Mouse (Mus musculus) adrenal gland, postnatal 4 days (tissue): Measurements from ENCODE around the gene Plcb2. TPM values are rescaled to one million over a fixed set of nuclear protein-coding genes. Genes with fewer than 3 reads are reported as not detected.

Experiments used
- DNase-seq, 2 experiments: peaks; one replicate each; pipeline ENCODE4 v3.0.0; 2021 to 2022; ENCODE audit warnings: low spot score in 2 of 2, mixed read lengths in 2 of 2
- total RNA-seq, 2 experiments: library from RNA; stranded (reverse); gene quantifications; 2 replicates each; pipeline ENCODE4 v1.2.3; 2021

The Plcb2 gene
- total RNA-seq, 2 experiments from 2014 or later = 2.2 to 2.7 TPM

DNA sequence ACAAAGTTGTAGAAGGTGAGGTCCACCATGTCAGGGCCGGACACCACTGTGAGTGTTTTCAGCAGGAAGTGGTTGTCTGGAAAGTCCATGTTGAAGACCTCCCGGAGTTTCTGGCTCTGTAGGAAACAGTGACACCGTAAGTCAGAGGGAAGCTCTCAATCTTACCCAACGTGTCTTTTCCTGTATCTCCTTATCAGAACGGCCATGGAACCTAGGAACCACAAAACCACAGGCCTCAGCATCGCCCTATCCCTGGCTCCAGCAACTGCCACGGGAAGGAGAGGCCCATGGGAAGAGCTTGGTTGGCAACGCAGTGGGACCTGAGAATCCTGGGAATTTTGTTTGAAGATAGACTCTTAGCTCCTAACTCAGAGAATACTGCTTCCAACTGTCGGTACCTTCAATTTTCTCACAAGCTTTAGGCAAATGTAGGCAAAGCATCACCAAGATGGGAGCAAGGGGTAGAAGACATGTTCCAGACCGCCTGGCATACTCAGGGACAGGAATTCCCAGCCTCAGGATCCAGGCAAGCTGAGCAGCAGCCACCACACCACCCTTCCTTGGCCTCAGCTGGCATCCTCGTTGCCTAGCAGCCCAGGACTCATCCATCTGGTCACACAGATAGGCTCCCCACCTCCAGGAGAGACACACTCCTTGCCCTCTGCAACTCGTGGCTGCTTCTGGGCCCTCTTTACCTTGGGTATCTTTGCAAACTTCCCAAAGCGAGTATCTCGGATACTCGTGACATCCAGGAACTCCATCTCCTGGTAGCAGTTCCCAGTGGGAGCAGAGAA, 4.3 kb downstream of the Plcb2 start:
- no peak for DNase-seq

GRCm38 (mm10) chr2:118716677-118717076, 11.6 kb downstream of the Plcb2 start:
- no peak for DNase-seq

- no peak for DNase-seq
These were observed 14.0 kb downstream of the Plcb2 start for GRCm38 (mm10) chr2:118714230-118714629.

DNA sequence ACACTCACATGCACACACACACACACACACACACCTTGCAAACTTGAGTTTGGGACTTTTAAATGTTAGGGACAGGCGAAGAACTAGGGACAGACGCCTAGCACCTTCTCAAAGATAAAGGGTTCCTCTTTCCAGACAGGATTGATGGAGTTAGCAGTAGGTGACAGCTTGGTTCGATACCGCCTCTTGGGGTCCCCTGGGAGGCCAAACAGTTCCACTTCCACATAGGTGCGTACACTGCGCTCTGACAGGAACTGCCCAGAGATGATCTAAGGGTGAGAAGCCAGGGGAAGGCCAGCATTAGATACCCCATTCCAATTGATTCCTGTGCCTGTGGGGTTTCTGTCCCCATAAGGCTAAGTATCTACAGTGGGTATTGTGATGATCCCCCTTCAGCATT, 14.6 kb downstream of the Plcb2 start:
- no peak for DNase-seq

DNA sequence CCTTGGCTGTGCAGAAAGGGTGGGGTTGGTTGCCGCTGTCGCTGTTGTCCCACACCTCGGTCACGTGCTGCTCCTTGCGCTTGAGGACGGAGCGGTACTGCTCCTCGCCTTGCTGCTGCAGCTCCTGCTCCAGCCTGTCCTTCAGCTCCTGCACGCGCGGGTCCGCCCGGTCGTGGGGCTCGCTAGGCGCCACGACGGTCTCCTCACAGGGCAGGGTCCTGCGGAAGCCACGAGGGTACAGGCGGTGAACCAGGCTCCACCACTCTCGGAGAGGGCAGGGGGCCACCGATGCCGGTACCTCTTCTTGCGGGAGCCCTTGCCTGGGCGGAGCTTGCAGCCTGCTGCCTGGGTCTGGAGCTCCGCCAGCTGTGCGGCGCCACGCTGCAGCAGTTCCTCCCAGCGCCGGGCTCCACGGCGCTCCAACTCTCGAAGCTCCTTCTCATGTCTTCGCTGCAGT, 17.2 kb downstream of the Plcb2 start:
- DNase-seq = no peak

DNA sequence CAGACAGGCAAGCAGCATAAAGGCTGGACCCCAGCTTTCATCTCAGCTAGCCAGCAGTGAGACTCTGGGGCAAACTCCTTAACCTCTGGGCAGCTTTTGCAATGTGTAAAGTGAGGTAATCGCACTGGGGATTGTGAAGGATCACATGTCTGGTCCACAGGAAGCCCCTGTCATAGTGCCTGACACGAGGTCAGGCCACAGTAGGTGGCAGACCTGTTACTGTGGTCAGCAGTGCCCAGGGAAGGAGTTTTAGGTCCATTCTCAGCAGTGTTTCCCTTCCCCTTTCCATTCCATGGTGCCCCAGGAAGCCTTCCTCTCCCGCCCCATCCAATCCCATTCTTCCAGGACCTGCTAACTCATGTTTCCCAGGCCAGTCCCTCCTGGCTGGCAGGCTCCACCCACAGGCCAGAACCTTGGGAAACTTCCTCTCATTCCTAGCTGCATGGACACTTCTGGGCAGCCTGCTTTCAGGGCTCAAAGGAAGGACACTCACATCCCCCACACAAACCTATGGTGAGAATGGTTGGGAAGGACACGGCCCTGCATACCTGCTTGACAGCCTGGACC, 18.5 kb downstream of the Plcb2 start:
- no peak for DNase-seq

GRCm38 (mm10) chr2:118708472-118708871, 19.8 kb downstream of the Plcb2 start:
- DNase-seq = no peak

DNA sequence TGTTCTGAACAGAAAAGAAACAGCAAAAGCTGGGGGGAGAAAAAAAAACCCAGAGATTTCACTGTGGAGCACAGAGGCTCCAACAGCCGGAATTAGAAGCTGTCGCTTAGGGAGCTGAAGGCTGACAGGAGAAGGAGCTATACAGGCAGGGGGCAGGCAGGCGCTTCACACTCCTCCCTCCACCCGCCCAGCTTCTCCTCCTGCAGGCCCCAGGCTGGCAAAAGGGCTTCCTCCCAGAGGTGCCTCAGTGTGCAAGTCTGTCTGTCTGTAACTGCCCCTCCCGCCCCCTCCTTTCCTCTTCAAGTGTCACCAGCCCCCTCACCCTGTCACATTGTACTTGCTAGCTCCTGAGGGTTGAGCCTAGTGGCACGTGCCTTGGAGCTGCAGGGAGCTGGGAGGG, 21.8 kb downstream of the Plcb2 start:
- no peak for DNase-seq

DNA sequence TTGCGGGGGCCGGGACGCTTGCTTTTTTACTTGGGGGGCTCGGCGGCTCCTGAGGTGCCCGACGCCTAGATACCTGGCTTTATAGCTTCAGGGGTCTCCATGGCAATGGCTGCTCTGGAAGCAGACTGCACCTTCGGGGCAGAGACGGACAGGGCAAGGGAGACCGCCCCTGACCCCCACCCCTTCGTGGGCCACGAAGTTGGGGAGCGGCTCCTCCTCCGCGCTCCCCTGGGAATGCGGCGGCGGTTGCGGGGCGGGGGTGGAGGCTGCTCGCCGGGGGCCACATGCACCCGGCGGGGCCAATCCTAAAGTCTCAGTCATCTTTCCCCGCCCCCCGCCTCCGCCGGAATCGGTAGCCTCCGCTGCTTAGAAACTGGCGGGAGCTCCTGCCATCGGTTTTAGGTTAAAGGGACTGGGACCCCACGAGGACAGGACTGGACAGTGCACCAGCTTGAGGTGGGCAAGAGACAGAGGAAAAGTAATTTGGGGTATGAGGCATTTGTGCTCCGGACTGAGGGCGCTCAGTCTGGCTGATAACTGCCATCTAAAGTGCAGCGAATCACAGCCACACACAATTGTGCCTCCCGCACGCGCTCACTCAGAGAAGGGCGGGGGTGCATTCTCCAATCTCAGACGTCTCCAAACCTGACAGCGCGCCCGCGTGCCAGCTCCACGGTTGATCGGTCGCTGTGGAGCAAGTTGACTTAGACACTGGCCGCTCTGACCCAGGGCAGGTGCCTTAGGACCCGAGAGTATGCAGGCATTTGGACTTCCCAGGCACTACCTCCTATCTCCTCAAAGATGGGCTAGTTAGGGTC, 24.1 kb downstream of the Plcb2 start, which contains the start of gene Ankrd63:
TSS of gene Ankrd63 (minus strand) at position 51 of the 818 bp plus-strand sequence.
- DNase-seq = no peak

- no peak for DNase-seq
These were observed 25.1 kb downstream of the Plcb2 start for GRCm38 (mm10) chr2:118702883-118703761.

GRCm38 (mm10) chr2:118701971-118702882, 26.0 kb downstream of the Plcb2 start:
- no peak for DNase-seq

GRCm38 (mm10) chr2:118701161-118701560, 27.1 kb downstream of the Plcb2 start:
- DNase-seq = no peak

DNA sequence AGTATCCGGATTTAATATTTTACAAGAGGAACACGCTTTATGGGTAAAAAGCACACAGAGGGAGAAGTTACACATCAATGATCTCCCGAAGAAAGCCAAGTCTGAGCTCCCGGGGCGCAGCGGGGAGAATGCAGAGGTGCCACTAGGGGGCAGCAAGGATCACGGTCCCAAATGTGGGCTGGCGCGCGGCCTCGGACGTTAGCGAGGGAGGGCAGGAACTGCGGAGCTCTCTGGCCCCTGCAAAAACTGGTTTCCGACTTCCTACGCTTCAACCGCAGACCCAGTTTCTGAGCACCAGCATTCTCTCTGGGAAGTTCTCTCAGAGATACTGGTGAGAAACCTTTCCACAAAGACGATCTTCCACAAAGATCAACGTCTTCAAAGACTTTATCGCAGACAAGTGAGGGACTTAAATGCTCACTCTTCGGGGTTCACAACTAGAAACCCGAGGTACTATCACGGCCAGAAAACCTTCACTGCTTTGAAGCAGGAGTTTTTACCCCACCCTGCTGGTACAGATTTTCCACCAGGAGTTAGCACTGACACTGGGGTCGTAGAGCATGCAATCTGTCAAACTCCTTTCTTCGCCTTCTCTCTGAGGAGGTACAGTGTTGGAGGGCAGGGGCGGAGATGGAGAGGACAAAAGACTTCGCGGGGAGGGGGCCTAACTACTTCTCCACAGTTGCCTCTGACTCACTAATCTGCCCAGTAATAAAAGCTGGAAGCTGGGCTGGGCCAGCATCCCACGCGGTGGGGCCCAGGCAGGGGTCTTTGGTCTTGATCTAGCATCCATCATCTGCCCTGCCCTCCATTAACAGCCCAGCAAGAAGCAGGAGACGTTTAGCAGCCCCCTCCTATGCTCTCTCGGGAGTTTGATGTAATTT, 27.8 kb downstream of the Plcb2 start:
- peak; percentile 76 to 77 for DNase-seq

DNA sequence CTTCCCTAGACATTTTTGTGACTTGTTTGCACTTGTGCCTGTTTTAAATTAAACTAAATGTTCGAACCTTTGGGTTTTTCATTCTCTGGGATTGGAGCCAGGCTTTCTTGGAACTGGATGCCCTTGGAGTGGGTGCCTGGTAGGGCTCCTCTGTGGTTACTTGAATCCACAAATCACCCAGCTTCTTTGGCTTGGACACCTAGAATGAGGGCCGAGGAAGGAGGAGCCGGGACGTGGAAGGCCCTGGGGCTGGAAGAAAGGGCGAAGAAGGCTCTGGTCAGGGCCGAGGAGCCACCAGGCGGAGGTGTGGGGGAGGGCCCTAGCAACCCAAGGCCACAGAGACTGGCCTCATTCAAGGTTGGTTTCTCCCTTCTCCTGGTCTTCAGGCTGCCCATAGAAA, 30.3 kb downstream of the Plcb2 start:
- DNase-seq = no peak

GRCm38 (mm10) chr2:118697311-118697877, 30.8 kb downstream of the Plcb2 start:
- DNase-seq = no peak

- DNase-seq = no peak
These were observed 31.6 kb downstream of the Plcb2 start for GRCm38 (mm10) chr2:118696451-118697308.

DNA sequence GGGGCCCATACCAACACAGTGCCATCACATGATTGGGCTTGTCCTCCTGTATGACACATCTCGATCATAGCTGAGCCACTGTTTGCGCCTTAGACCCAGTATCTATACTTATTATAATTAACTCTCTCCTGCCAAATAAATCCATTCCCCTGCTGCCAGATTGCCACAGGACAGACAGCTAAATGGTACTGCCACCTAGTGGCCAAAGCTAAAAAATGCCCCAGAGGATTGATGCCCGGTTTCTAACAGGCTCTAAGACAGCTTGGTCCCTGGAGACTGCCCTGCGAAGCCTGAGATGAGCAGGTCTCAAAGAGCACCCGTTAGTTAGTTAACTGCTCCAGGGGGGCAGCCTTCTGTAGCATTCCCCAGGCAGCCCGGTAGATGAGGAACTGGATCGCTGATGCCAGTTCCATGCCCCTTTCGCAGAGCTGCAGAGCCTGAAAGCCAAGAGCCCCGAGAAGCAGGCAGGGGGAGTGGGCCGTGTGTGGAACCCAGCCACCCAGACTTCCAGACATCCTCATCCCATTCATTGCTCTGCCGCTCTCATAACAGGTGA, 32.5 kb downstream of the Plcb2 start:
- no peak for DNase-seq
